ENCODE assay signal across 23 mouse cellular contexts in genomic region chr6:9182477-9182876, GRCm38 (mm10).
A peak's percentile ranks its signal among the peaks of the same experiment; 100 is the strongest.
DNase-seq lines count a peak whose midpoint lies in the region; ATAC-seq lines count a peak whose summit lies in the region.
"Had no signal": no experiment of that assay in that cellular context is flagged by ENCODE, and none has a peak within 500 bp of the region (broad histone marks: within the 10 kb centered on the region; RNA-seq: fewer than 3 reads in every experiment).

No protein-coding gene starts in this region.

- no peak overlapping the region for H3K9ac ChIP-seq in hindbrain, embryonic 12.5 days
- H3K9ac ChIP-seq in midbrain, embryonic 12.5 days (replicated peaks) = no peak overlapping the region
- no peak overlapping the region for H3K9ac ChIP-seq in midbrain, embryonic 15.5 days
- no peak overlapping the region for H3K9ac ChIP-seq in liver, embryonic 12.5 days
- H3K9ac ChIP-seq: embryonic facial prominence, embryonic 13.5 days; forebrain, embryonic 13.5 days; forebrain, postnatal 0 days; heart, embryonic 15.5 days had no signal

- no peaks in the 10 kb centered on the region for H3K36me3 ChIP-seq in hindbrain, embryonic 12.5 days
- H3K36me3 ChIP-seq in hindbrain, embryonic 10.5 days = no peaks in the 10 kb centered on the region
- H3K36me3 ChIP-seq in midbrain, embryonic 12.5 days = no peaks in the 10 kb centered on the region
- no peaks in the 10 kb centered on the region for H3K36me3 ChIP-seq in midbrain, embryonic 15.5 days (replicated peaks)
- H3K36me3 ChIP-seq in liver, embryonic 12.5 days = no peaks in the 10 kb centered on the region
- H3K36me3 ChIP-seq: embryonic facial prominence, embryonic 13.5 days; heart, embryonic 15.5 days had no signal

- no peak overlapping the region for H3K4me2 ChIP-seq in hindbrain, embryonic 12.5 days (replicated peaks)
- no peak overlapping the region for H3K4me2 ChIP-seq in midbrain, embryonic 12.5 days (replicated peaks)
- H3K4me2 ChIP-seq in midbrain, embryonic 15.5 days = no peak overlapping the region
- H3K4me2 ChIP-seq in liver, embryonic 12.5 days = no peak overlapping the region
- H3K4me2 ChIP-seq: embryonic facial prominence, embryonic 13.5 days; forebrain, embryonic 13.5 days; heart, embryonic 11.5 days; heart, embryonic 15.5 days had no signal

- ATAC-seq in hindbrain, embryonic 12.5 days (ENCODE audit: low FRiP score) = 0 out of 2 replicates have a peak, but pooled peaks have one; percentile 26
- peak; percentile 41; the same call in 1 of the 2 replicates for ATAC-seq in midbrain, embryonic 12.5 days (ENCODE audit: low FRiP score, low read depth)
- ATAC-seq in midbrain, embryonic 15.5 days (replicated peaks) = no peak
- ATAC-seq in liver, embryonic 12.5 days = no peak
- ATAC-seq: CD4-positive, CD25-positive, alpha-beta regulatory T cell, adult 4 months; forebrain, embryonic 13.5 days; forebrain, postnatal 0 days; intestine, embryonic 16.5 days had no signal

- no peaks in the 10 kb centered on the region for H3K4me1 ChIP-seq in hindbrain, embryonic 12.5 days
- no peaks in the 10 kb centered on the region for H3K4me1 ChIP-seq in hindbrain, embryonic 10.5 days (replicated peaks)
- H3K4me1 ChIP-seq in midbrain, embryonic 12.5 days = no peaks in the 10 kb centered on the region
- no peaks in the 10 kb centered on the region for H3K4me1 ChIP-seq in midbrain, embryonic 15.5 days
- no peaks in the 10 kb centered on the region for H3K4me1 ChIP-seq in liver, embryonic 12.5 days
- H3K4me1 ChIP-seq: embryonic facial prominence, embryonic 13.5 days; forebrain, embryonic 13.5 days; heart, embryonic 15.5 days had no signal

- H3K4me3 ChIP-seq in hindbrain, embryonic 12.5 days = no peak overlapping the region
- no peak overlapping the region for H3K4me3 ChIP-seq in hindbrain, embryonic 10.5 days
- H3K4me3 ChIP-seq in midbrain, embryonic 12.5 days = no peak overlapping the region
- H3K4me3 ChIP-seq in midbrain, embryonic 15.5 days = no peak overlapping the region
- H3K4me3 ChIP-seq in liver, embryonic 12.5 days = no peak overlapping the region
- H3K4me3 ChIP-seq: embryonic facial prominence, embryonic 13.5 days; forebrain, embryonic 13.5 days; heart, adult 2 months; heart, embryonic 15.5 days had no signal

- no peaks in the 10 kb centered on the region for H3K27me3 ChIP-seq in hindbrain, embryonic 12.5 days
- no peaks in the 10 kb centered on the region for H3K27me3 ChIP-seq in hindbrain, embryonic 10.5 days (ENCODE audit: insufficient read depth, poor library complexity, severe bottlenecking)
- no peaks in the 10 kb centered on the region for H3K27me3 ChIP-seq in midbrain, embryonic 12.5 days
- no peaks in the 10 kb centered on the region for H3K27me3 ChIP-seq in midbrain, embryonic 15.5 days (replicated peaks)
- no peaks in the 10 kb centered on the region for H3K27me3 ChIP-seq in liver, embryonic 12.5 days (replicated peaks)
- H3K27me3 ChIP-seq: embryonic facial prominence, embryonic 13.5 days; forebrain, embryonic 13.5 days; heart, embryonic 15.5 days had no signal

- no peaks in the 10 kb centered on the region for H3K9me3 ChIP-seq in hindbrain, embryonic 12.5 days (replicated peaks)
- H3K9me3 ChIP-seq in hindbrain, embryonic 10.5 days = no peaks in the 10 kb centered on the region
- H3K9me3 ChIP-seq in midbrain, embryonic 12.5 days = no peaks in the 10 kb centered on the region
- no peaks in the 10 kb centered on the region for H3K9me3 ChIP-seq in midbrain, embryonic 15.5 days
- no peaks in the 10 kb centered on the region; the same call in 1 of the 2 replicates for H3K9me3 ChIP-seq in liver, embryonic 12.5 days (replicated peaks)
- H3K9me3 ChIP-seq: embryonic facial prominence, embryonic 13.5 days; forebrain, embryonic 13.5 days; heart, embryonic 15.5 days had no signal

- DNase-seq in hindbrain, embryonic 10.5 days (ENCODE audit: low spot score) = no peak
- DNase-seq in ZHBTc4 (ENCODE audit: low read depth, low spot score) = peak; percentile 3
- no peak for DNase-seq in kidney, postnatal 10 days
- DNase-seq: adrenal gland, adult 2 months; adrenal gland, postnatal 36 days; B cell, adult 2 months; cerebellum, adult 11 months; cerebellum, adult 9-10 months; cerebellum, postnatal 36 days; forebrain, postnatal 0 days; gastrocnemius, postnatal 14 days; heart, adult 2 months; heart, postnatal 14 days had no signal

- H3K27ac ChIP-seq in hindbrain, embryonic 12.5 days = no peak overlapping the region
- no peak overlapping the region for H3K27ac ChIP-seq in hindbrain, embryonic 10.5 days
- no peak overlapping the region for H3K27ac ChIP-seq in midbrain, embryonic 12.5 days (replicated peaks)
- H3K27ac ChIP-seq in midbrain, embryonic 15.5 days = no peak overlapping the region
- H3K27ac ChIP-seq in liver, embryonic 12.5 days = no peak overlapping the region
- H3K27ac ChIP-seq: embryonic facial prominence, embryonic 13.5 days; forebrain, embryonic 13.5 days; heart, adult 2 months; heart, embryonic 15.5 days had no signal

- WGBS in hindbrain, embryonic 12.5 days = 58% methylated on average over 3 of the region's 3 CpGs
- 61% methylated on average over 3 of the region's 3 CpGs for WGBS in hindbrain, embryonic 10.5 days
- WGBS in midbrain, embryonic 12.5 days = 63% methylated on average over 3 of the region's 3 CpGs
- WGBS in midbrain, embryonic 15.5 days = 47% methylated on average over 3 of the region's 3 CpGs
- 37% methylated on average over 3 of the region's 3 CpGs for WGBS in liver, embryonic 12.5 days (ENCODE audit: insufficient replicate concordance)

Comparison
In these comparisons a context has a peak if more than half of its experiments do, and no peak if none do; other contexts are left out.
1. ATAC-seq: peak in hindbrain, embryonic 12.5 days (single experiment) and midbrain, embryonic 12.5 days (single experiment); none in midbrain, embryonic 15.5 days (single experiment) and liver, embryonic 12.5 days (single experiment).